27 mouse cellular contexts compared by ENCODE assay signal in genomic region chr15:78998348-78998747, GRCm38 (mm10). TPM values are rescaled to one million over a fixed set of nuclear protein-coding genes. Genes with fewer than 3 reads are reported as not detected.
DNase-seq lines count a peak whose midpoint lies in the region; ATAC-seq and TF ChIP-seq lines count a peak whose summit lies in the region.
"Had no signal": no experiment of that assay in that cellular context is flagged by ENCODE, and none has a peak within 500 bp of the region (broad histone marks: within the 10 kb centered on the region; RNA-seq: fewer than 3 reads in every experiment).

No protein-coding gene starts in this region.

- no peaks in the 10 kb centered on the region for H3K9me3 ChIP-seq in heart, embryonic 11.5 days (replicated peaks; ENCODE audit: control insufficient read depth, low read length)
- H3K9me3 ChIP-seq in hindbrain, embryonic 10.5 days: no peaks in the 10 kb centered on the region
- no peaks in the 10 kb centered on the region for H3K9me3 ChIP-seq in hindbrain, postnatal 0 days (ENCODE audit: low read length)
- H3K9me3 ChIP-seq in embryonic facial prominence, embryonic 10.5 days: no peaks in the 10 kb centered on the region
- no peaks in the 10 kb centered on the region for H3K9me3 ChIP-seq in embryonic facial prominence, embryonic 15.5 days (replicated peaks)
- H3K9me3 ChIP-seq: hindbrain, embryonic 15.5 days; liver, embryonic 15.5 days had no signal

- H3K27ac ChIP-seq in heart, embryonic 11.5 days (ENCODE audit: low read depth, low read length): peak overlapping the region; percentile 62
- peak overlapping the region; percentile 66 for H3K27ac ChIP-seq in hindbrain, embryonic 10.5 days
- H3K27ac ChIP-seq in hindbrain, postnatal 0 days: no peak overlapping the region
- peak overlapping the region; percentile 75 for H3K27ac ChIP-seq in embryonic facial prominence, embryonic 10.5 days (replicated peaks)
- peak overlapping the region; percentile 24; the same call in 1 of the 2 replicates for H3K27ac ChIP-seq in embryonic facial prominence, embryonic 15.5 days (replicated peaks)
- H3K27ac ChIP-seq: hindbrain, embryonic 15.5 days; layer of hippocampus, adult 2 months; liver, embryonic 15.5 days; macrophage had no signal

- H3K9ac ChIP-seq in heart, embryonic 11.5 days (ENCODE audit: low read depth, low read length): no peak overlapping the region
- no peak overlapping the region for H3K9ac ChIP-seq in hindbrain, postnatal 0 days (replicated peaks; ENCODE audit: low read length)
- H3K9ac ChIP-seq in embryonic facial prominence, embryonic 15.5 days: no peak overlapping the region
- H3K9ac ChIP-seq: hindbrain, embryonic 15.5 days; liver, embryonic 15.5 days had no signal

- H3K36me3 ChIP-seq in heart, embryonic 11.5 days (ENCODE audit: control insufficient read depth, insufficient read depth, low read length): peaks cover 24% of the 10 kb centered on the region
- H3K36me3 ChIP-seq in hindbrain, embryonic 10.5 days: peaks cover 97% of the 10 kb centered on the region
- H3K36me3 ChIP-seq in hindbrain, postnatal 0 days (ENCODE audit: insufficient read depth, low read length): peaks cover 18% of the 10 kb centered on the region; the same call in 1 of the 2 replicates
- H3K36me3 ChIP-seq in embryonic facial prominence, embryonic 10.5 days (replicated peaks): peaks cover 99% of the 10 kb centered on the region
- H3K36me3 ChIP-seq in embryonic facial prominence, embryonic 15.5 days: peaks cover 72% of the 10 kb centered on the region

- TF ChIP-seq CTCF in hindbrain, postnatal 0 days (IDR thresholded peaks at IDR 0.05; ENCODE audit: low read depth): no peak

- no peak overlapping the region for H3K4me2 ChIP-seq in heart, embryonic 11.5 days
- no peak overlapping the region for H3K4me2 ChIP-seq in hindbrain, postnatal 0 days (ENCODE audit: low read depth, low read length)
- no peak overlapping the region for H3K4me2 ChIP-seq in embryonic facial prominence, embryonic 15.5 days (replicated peaks)
- H3K4me2 ChIP-seq: hindbrain, embryonic 15.5 days; liver, embryonic 15.5 days; midbrain, embryonic 11.5 days had no signal

- no peak for DNase-seq in heart, adult 9 months (ENCODE audit: low spot score in 2 of 2)
- no peak for DNase-seq in hindbrain, embryonic 10.5 days (ENCODE audit: low spot score)
- no peak for DNase-seq in hindbrain, postnatal 0 days (ENCODE audit: low spot score)
- DNase-seq in embryonic facial prominence, embryonic 10.5 days (ENCODE audit: low spot score): peak; percentile 54
- no peak for DNase-seq in c-Kit-positive CD71-positive TER-119-positive erythroid progenitor cells, embryonic 14.5 days (ENCODE audit: low spot score)
- no peak for DNase-seq in gastrocnemius, adult 8-10 months (ENCODE audit: low spot score in 2 of 2)
- DNase-seq: adrenal gland, postnatal 36 days; cerebellum, adult 18-20 months; cerebellum, postnatal 25 days; kidney, postnatal 10 days; layer of hippocampus, postnatal 36 days; left cerebral cortex, postnatal 4 days; right cerebral cortex, postnatal 4 days; thymus, postnatal 25 days had no signal

- peaks cover 11% of the 10 kb centered on the region for H3K4me1 ChIP-seq in heart, embryonic 11.5 days (ENCODE audit: control insufficient read depth, insufficient read depth, low read length)
- peaks cover 25% of the 10 kb centered on the region for H3K4me1 ChIP-seq in hindbrain, embryonic 10.5 days (replicated peaks)
- H3K4me1 ChIP-seq in hindbrain, postnatal 0 days (ENCODE audit: insufficient read depth, low read length): no peaks in the 10 kb centered on the region
- H3K4me1 ChIP-seq in embryonic facial prominence, embryonic 10.5 days: peaks cover 28% of the 10 kb centered on the region
- H3K4me1 ChIP-seq in embryonic facial prominence, embryonic 15.5 days: 0 out of 2 replicates have a peak, but pooled peaks cover 10% of the 10 kb centered on the region
- H3K4me1 ChIP-seq: hindbrain, embryonic 15.5 days had no signal

- ATAC-seq in heart, embryonic 11.5 days (replicated peaks; ENCODE audit: insufficient number of reproducible peaks, low FRiP score, low TSS enrichment): no peak
- ATAC-seq in hindbrain, postnatal 0 days: no peak
- ATAC-seq in embryonic facial prominence, embryonic 15.5 days (ENCODE audit: insufficient number of reproducible peaks, low FRiP score, low TSS enrichment, low read depth): no peak
- ATAC-seq: intestine, postnatal 0 days had no signal

- no peaks in the 10 kb centered on the region for H3K27me3 ChIP-seq in heart, embryonic 11.5 days (ENCODE audit: control insufficient read depth, insufficient read depth, low read length)
- H3K27me3 ChIP-seq in hindbrain, embryonic 10.5 days (ENCODE audit: insufficient read depth, poor library complexity, severe bottlenecking): no peaks in the 10 kb centered on the region
- H3K27me3 ChIP-seq in hindbrain, postnatal 0 days (ENCODE audit: insufficient read depth, low read length): no peaks in the 10 kb centered on the region
- H3K27me3 ChIP-seq in embryonic facial prominence, embryonic 10.5 days (replicated peaks; ENCODE audit: low read depth, poor library complexity, severe bottlenecking): no peaks in the 10 kb centered on the region
- H3K27me3 ChIP-seq in embryonic facial prominence, embryonic 15.5 days: no peaks in the 10 kb centered on the region
- H3K27me3 ChIP-seq: CH12.LX; hindbrain, embryonic 15.5 days; liver, embryonic 15.5 days had no signal

- 47% methylated on average over 8 of the region's 8 CpGs for WGBS in heart, embryonic 11.5 days (ENCODE audit: insufficient replicate concordance)
- 66% methylated on average over 8 of the region's 8 CpGs for WGBS in hindbrain, embryonic 10.5 days
- 74% methylated on average over 8 of the region's 8 CpGs for WGBS in hindbrain, postnatal 0 days
- whole genome bisulfite sequencing in embryonic facial prominence, embryonic 10.5 days: 67% methylated on average over 8 of the region's 8 CpGs
- WGBS in embryonic facial prominence, embryonic 15.5 days: 52% methylated on average over 8 of the region's 8 CpGs

- H3K4me3 ChIP-seq in heart, embryonic 11.5 days (ENCODE audit: low read depth, low read length): no peak overlapping the region
- H3K4me3 ChIP-seq in hindbrain, embryonic 10.5 days: no peak overlapping the region
- no peak overlapping the region for H3K4me3 ChIP-seq in hindbrain, postnatal 0 days (ENCODE audit: low read length)
- no peak overlapping the region; the same call in 1 of the 2 replicates for H3K4me3 ChIP-seq in embryonic facial prominence, embryonic 10.5 days
- H3K4me3 ChIP-seq in embryonic facial prominence, embryonic 15.5 days (replicated peaks): no peak overlapping the region
- H3K4me3 ChIP-seq: hindbrain, embryonic 15.5 days; layer of hippocampus, adult 2 months; liver, embryonic 15.5 days had no signal

RNA-seq across cellular contexts. Expression of gene H1f0, which starts 29.9 kb away (rescaled TPM):
- polyA plus RNA-seq in heart, embryonic 11.5 days (2014; fragmentation: Nextera tagmentation; extraction: Ambion mirVana): 74.6 and 178 TPM in 2 replicates
- polyA plus RNA-seq in hindbrain, embryonic 10.5 days (2016; fragmentation: Nextera tagmentation; extraction: Ambion mirVana): 447 and 561 TPM in 2 replicates
- total RNA-seq in hindbrain, postnatal 0 days (2014; rRNA removed): 211 and 233 TPM in 2 replicates
- 259 and 272 TPM in 2 replicates for polyA plus RNA-seq in hindbrain, postnatal 0 days (2015; fragmentation: Nextera tagmentation; extraction: Ambion mirVana)
- polyA plus RNA-seq in embryonic facial prominence, embryonic 10.5 days (2016; fragmentation: Nextera tagmentation; extraction: Ambion mirVana): 371 and 392 TPM in 2 replicates
- polyA plus RNA-seq in embryonic facial prominence, embryonic 15.5 days (2015; fragmentation: Nextera tagmentation; extraction: Ambion mirVana): 553 and 582 TPM in 2 replicates
- total RNA-seq in gastrocnemius, adult 8-10 months (2022): 100 to 1,000 TPM in 1 of 4 experiments, 10 to 100 TPM in 3; 84.7 to 103 (median 92.1) TPM

RNA-seq across cellular contexts. Expression of gene Galr3, which starts 43.3 kb away (rescaled TPM):
- not detected in 2 replicates for polyA plus RNA-seq in heart, embryonic 11.5 days (2014; fragmentation: Nextera tagmentation; extraction: Ambion mirVana)
- polyA plus RNA-seq in hindbrain, embryonic 10.5 days (2016; fragmentation: Nextera tagmentation; extraction: Ambion mirVana): not detected in 2 replicates
- total RNA-seq in hindbrain, postnatal 0 days (2014; rRNA removed): 0.47 and 1.2 TPM in 2 replicates
- 0.20 and 0.25 TPM in 2 replicates for polyA plus RNA-seq in hindbrain, postnatal 0 days (2015; fragmentation: Nextera tagmentation; extraction: Ambion mirVana)
- not detected in 2 replicates for polyA plus RNA-seq in embryonic facial prominence, embryonic 10.5 days (2016; fragmentation: Nextera tagmentation; extraction: Ambion mirVana)
- 0.14 and 0.37 TPM in 2 replicates for polyA plus RNA-seq in embryonic facial prominence, embryonic 15.5 days (2015; fragmentation: Nextera tagmentation; extraction: Ambion mirVana)
- not detected for total RNA-seq in gastrocnemius, adult 8-10 months (2022)
- total RNA-seq: gastrocnemius, adult 18-20 months; layer of hippocampus, postnatal 36 days; monocyte, adult 5-6 weeks had no signal
- polyA plus RNA-seq: lung, embryonic 16.5 days; macrophage; midbrain, embryonic 11.5 days; neural tube, embryonic 11.5 days had no signal

RNA-seq across cellular contexts. Expression of gene Triobp, which starts 50.8 kb away (rescaled TPM):
- 49.5 and 57.8 TPM in 2 replicates for polyA plus RNA-seq in heart, embryonic 11.5 days (2014; fragmentation: Nextera tagmentation; extraction: Ambion mirVana)
- polyA plus RNA-seq in hindbrain, embryonic 10.5 days (2016; fragmentation: Nextera tagmentation; extraction: Ambion mirVana): 45.8 and 48.0 TPM in 2 replicates
- total RNA-seq in hindbrain, postnatal 0 days (2014; rRNA removed): 42.0 and 57.6 TPM in 2 replicates
- polyA plus RNA-seq in hindbrain, postnatal 0 days (2015; fragmentation: Nextera tagmentation; extraction: Ambion mirVana): 19.0 and 20.7 TPM in 2 replicates
- 46.7 and 49.4 TPM in 2 replicates for polyA plus RNA-seq in embryonic facial prominence, embryonic 10.5 days (2016; fragmentation: Nextera tagmentation; extraction: Ambion mirVana)
- polyA plus RNA-seq in embryonic facial prominence, embryonic 15.5 days (2015; fragmentation: Nextera tagmentation; extraction: Ambion mirVana): 54.6 and 61.4 TPM in 2 replicates
- total RNA-seq in gastrocnemius, adult 8-10 months (2022): 10 to 100 TPM; 38.3 to 69.6 (median 41.9) TPM
